Mouse (Mus musculus) T-cell, adult 2 months (primary cell): ENCODE measurements at regions not wholly inside any gene's neighbourhood (a gene's known extent, or its start where the extent isn't known, plus 50 kb on each side); places are given as distances from the start of the nearest gene placed in this dataset.
A peak's percentile ranks its signal among the peaks of the same experiment; 100 is the strongest.
"Not testable (repeated sequence)": the region's sequence is repeated elsewhere in the genome, so short reads cannot be mapped to it uniquely, and the experiment has no call there.

Source experiments
- DNase-seq: peaks from one replicate; pipeline ENCODE4 v3.0.0; 2022; ENCODE audit warnings: low spot score

- DNase-seq = not testable (repeated sequence)
Measured at GRCm38 (mm10) chr13:61805300-61805699, 235.4 kb upstream of the Cts3 start.

GRCm38 (mm10) chr13:61804168-61804874 is 234.4 kb upstream of the Cts3 start:
- DNase-seq = peak; percentile 40

GRCm38 (mm10) chr13:61803763-61804162 is 233.8 kb upstream of the Cts3 start:
- not testable (repeated sequence) for DNase-seq

- DNase-seq = not testable (repeated sequence)
Measured at GRCm38 (mm10) chr13:61763457-61763856, 193.5 kb upstream of the Cts3 start.
